In genomic region chr14:22695448-22695847, GRCm38 (mm10) we compare ENCODE assay signal across 12 mouse cellular contexts.
DNase-seq lines count a peak whose midpoint lies in the region; ATAC-seq and TF ChIP-seq lines count a peak whose summit lies in the region.
"Had no signal": no experiment of that assay in that cellular context is flagged by ENCODE, and none has a peak within 500 bp of the region (broad histone marks: within the 10 kb centered on the region; RNA-seq: fewer than 3 reads in every experiment).

No protein-coding gene starts in this region.

- no peak for DNase-seq in forebrain, embryonic 11.5 days (ENCODE audit: low spot score)
- peak; percentile 39 to 44 for DNase-seq in kidney, postnatal 25 days
- DNase-seq in kidney, adult 8-10 months = no peak
- DNase-seq in MEL (ENCODE audit: low read depth, low spot score) = peak; percentile 87
- peak; percentile 86 for DNase-seq in heart, postnatal 0 days (ENCODE audit: low spot score)
- no peak for DNase-seq in thymus, postnatal 10 days (ENCODE audit: low spot score in 2 of 2)
- DNase-seq: cerebellum, adult 11-12 months; thymus, adult 18-20 months had no signal

- TF ChIP-seq EP300 in MEL (IDR thresholded peaks at IDR 0.05; ENCODE audit: low read depth in 1 of 2, low read length in 2 of 2) = peak; percentile 32 to 58; a peak in 2 of 4 replicates
- no peak for TF ChIP-seq EP300 in heart, postnatal 0 days (IDR thresholded peaks at IDR 0.05; ENCODE audit: low read depth)

- no peak for TF ChIP-seq CTCF in MEL (IDR thresholded peaks at IDR 0.05 in 2 of 3, conservative IDR thresholded peaks at IDR 0.05 in 1 of 3; ENCODE audit: control insufficient read depth in 1 of 3, insufficient read depth in 1 of 3, low read depth in 2 of 3, low read length in 3 of 3, poor library complexity in 1 of 3, severe bottlenecking in 1 of 3)
- no peak for TF ChIP-seq CTCF in heart, postnatal 0 days (IDR thresholded peaks at IDR 0.05; ENCODE audit: low read depth)

- TF ChIP-seq POLR2A in MEL (IDR thresholded peaks at IDR 0.05; ENCODE audit: control insufficient read depth in 1 of 2, insufficient read depth in 1 of 2, low read depth in 1 of 2, low read length in 2 of 2, poor library complexity in 1 of 2) = no peak

- WGBS in forebrain, embryonic 13.5 days = 41% methylated on average over 6 of the region's 6 CpGs
- 72% methylated on average over 6 of the region's 6 CpGs for WGBS in forebrain, embryonic 11.5 days
- 12% methylated on average over 6 of the region's 6 CpGs for WGBS in heart, postnatal 0 days

- no peak for TF ChIP-seq RAD21 in MEL (IDR thresholded peaks at IDR 0.05; ENCODE audit: low read depth, low read length)

- no peaks in the 10 kb centered on the region for H3K9me3 ChIP-seq in forebrain, embryonic 13.5 days (replicated peaks)
- no peaks in the 10 kb centered on the region for H3K9me3 ChIP-seq in forebrain, embryonic 11.5 days (ENCODE audit: control insufficient read depth, low read length)
- no peaks in the 10 kb centered on the region for H3K9me3 ChIP-seq in MEL (replicated peaks; ENCODE audit: insufficient read depth, low read length)
- no peaks in the 10 kb centered on the region for H3K9me3 ChIP-seq in heart, postnatal 0 days (replicated peaks; ENCODE audit: control insufficient read depth, low read length)

- H3K79me2 ChIP-seq in MEL (ENCODE audit: control insufficient read depth, insufficient read depth, low read length, poor library complexity) = no peaks in the 10 kb centered on the region

- no peak overlapping the region for H3K4me2 ChIP-seq in forebrain, embryonic 13.5 days
- no peak overlapping the region for H3K4me2 ChIP-seq in forebrain, embryonic 11.5 days (ENCODE audit: low read depth, low read length, severe bottlenecking)
- H3K4me2 ChIP-seq in heart, postnatal 0 days (ENCODE audit: low read depth, low read length) = no peak overlapping the region

- peak; percentile 19; the same call in 1 of the 2 replicates for ATAC-seq in forebrain, embryonic 13.5 days
- no peak for ATAC-seq in forebrain, embryonic 11.5 days (replicated peaks; ENCODE audit: low FRiP score)
- peak; percentile 88 for ATAC-seq in heart, postnatal 0 days (ENCODE audit: insufficient read depth, low read depth)
- ATAC-seq in erythroid progenitor cell, adult 5-6 weeks (replicated peaks; ENCODE audit: low FRiP score, poor library complexity, severe bottlenecking) = no peak
- ATAC-seq: activated CD4-positive, CD25-positive, alpha-beta regulatory T cell, adult 4 months; CD4-positive, CD25-positive, alpha-beta regulatory T cell, adult 4 months had no signal

- H3K27ac ChIP-seq in forebrain, embryonic 13.5 days = no peak overlapping the region
- no peak overlapping the region for H3K27ac ChIP-seq in forebrain, embryonic 11.5 days (ENCODE audit: low read depth, low read length)
- H3K27ac ChIP-seq in MEL (ENCODE audit: control insufficient read depth, low read depth, low read length) = no peak overlapping the region
- H3K27ac ChIP-seq in heart, postnatal 0 days (ENCODE audit: low read depth) = 0 out of 2 replicates have a peak overlapping the region, but pooled peaks have one; percentile 4

- peaks cover 45% of the 10 kb centered on the region for H3K27me3 ChIP-seq in forebrain, embryonic 13.5 days
- peaks cover 2% of the 10 kb centered on the region; the same call in 1 of the 2 replicates for H3K27me3 ChIP-seq in forebrain, embryonic 11.5 days (ENCODE audit: control insufficient read depth, insufficient read depth, low read length)
- H3K27me3 ChIP-seq in MEL (ENCODE audit: control insufficient read depth in 1 of 2, insufficient read depth in 2 of 2, low read length in 2 of 2) = no peaks in the 10 kb centered on the region
- H3K27me3 ChIP-seq in heart, postnatal 0 days (ENCODE audit: control insufficient read depth, insufficient read depth, low read length) = 0 out of 2 replicates have a peak, but pooled peaks cover 8% of the 10 kb centered on the region

- H3K4me1 ChIP-seq in forebrain, embryonic 13.5 days = peaks cover 11% of the 10 kb centered on the region
- no peaks in the 10 kb centered on the region for H3K4me1 ChIP-seq in forebrain, embryonic 11.5 days (replicated peaks; ENCODE audit: control insufficient read depth, insufficient read depth, low read length)
- peaks cover 0 to 9% of the 10 kb centered on the region in 2 experiments; a peak in 3 of 4 replicates for H3K4me1 ChIP-seq in MEL (ENCODE audit: control insufficient read depth in 1 of 2, insufficient read depth in 2 of 2, low read length in 2 of 2)
- H3K4me1 ChIP-seq in heart, postnatal 0 days (ENCODE audit: control insufficient read depth, insufficient read depth) = peaks cover 6% of the 10 kb centered on the region

- no peak overlapping the region for H3K4me3 ChIP-seq in forebrain, embryonic 13.5 days
- H3K4me3 ChIP-seq in forebrain, embryonic 11.5 days (ENCODE audit: low read depth, low read length) = no peak overlapping the region
- H3K4me3 ChIP-seq in MEL (ENCODE audit: control insufficient read depth in 1 of 2, insufficient read depth in 1 of 2, low read depth in 2 of 2, low read length in 2 of 2) = no peak overlapping the region
- H3K4me3 ChIP-seq in heart, postnatal 0 days (ENCODE audit: low read depth, low read length) = no peak overlapping the region

- no peaks in the 10 kb centered on the region for H3K36me3 ChIP-seq in forebrain, embryonic 13.5 days (ENCODE audit: poor library complexity, severe bottlenecking)
- H3K36me3 ChIP-seq in forebrain, embryonic 11.5 days (ENCODE audit: control insufficient read depth, insufficient read depth, low read length) = no peaks in the 10 kb centered on the region
- H3K36me3 ChIP-seq in MEL (ENCODE audit: control insufficient read depth in 1 of 2, insufficient read depth in 2 of 2, low read length in 2 of 2) = no peaks in the 10 kb centered on the region; a peak in 2 of 4 replicates
- no peaks in the 10 kb centered on the region for H3K36me3 ChIP-seq in heart, postnatal 0 days (replicated peaks; ENCODE audit: control insufficient read depth, insufficient read depth, low read length)

- H3K9ac ChIP-seq in forebrain, embryonic 13.5 days = no peak overlapping the region
- H3K9ac ChIP-seq in forebrain, embryonic 11.5 days (ENCODE audit: low read length) = no peak overlapping the region
- no peak overlapping the region for H3K9ac ChIP-seq in MEL (ENCODE audit: control insufficient read depth, low read depth, low read length, poor library complexity, severe bottlenecking)
- no peak overlapping the region for H3K9ac ChIP-seq in heart, postnatal 0 days (replicated peaks; ENCODE audit: low read depth, low read length)

TF ChIP-seq in MEL, 35 proteins besides CTCF, POLR2A, EP300 and RAD21:
- TF ChIP-seq ZMIZ1 (IDR thresholded peaks at IDR 0.05; ENCODE audit: low read depth, low read length) (no peak), TCF12 (IDR thresholded peaks at IDR 0.05; ENCODE audit: low read depth, low read length) (no peak; the same call in 1 of the 2 replicates), USF2 (IDR thresholded peaks at IDR 0.05; ENCODE audit: borderline replicate concordance in 1 of 2, insufficient read depth in 1 of 2, low read depth in 1 of 2, low read length in 2 of 2) (no peak), SIN3A (IDR thresholded peaks at IDR 0.05; ENCODE audit: low read length) (0 out of 2 replicates have a peak, but pooled peaks have one; percentile 21), POLR2AphosphoS5 (IDR thresholded peaks at IDR 0.05; ENCODE audit: borderline replicate concordance, low read depth, low read length) (no peak), NELFE (IDR thresholded peaks at IDR 0.05; ENCODE audit: low read depth, low read length) (no peak), GABPA (IDR thresholded peaks at IDR 0.05; ENCODE audit: low read depth, low read length) (no peak), MAZ (IDR thresholded peaks at IDR 0.05; ENCODE audit: low read depth, low read length) (no peak), GATA1 (IDR thresholded peaks at IDR 0.05; ENCODE audit: low read depth, low read length) (peak; percentile 52), SMC3 (IDR thresholded peaks at IDR 0.05; ENCODE audit: low read depth, low read length) (no peak), MEF2A (IDR thresholded peaks at IDR 0.05; ENCODE audit: extremely low read depth, insufficient replicate concordance, low read depth, low read length, poor library complexity, severe bottlenecking) (no peak), MAX (IDR thresholded peaks at IDR 0.05; ENCODE audit: low read length) (no peak), HCFC1 (IDR thresholded peaks at IDR 0.05; ENCODE audit: low read depth, low read length) (no peak), TAL1 (IDR thresholded peaks at IDR 0.05; ENCODE audit: low read length) (no peak), E2F4 (IDR thresholded peaks at IDR 0.05; ENCODE audit: borderline replicate concordance, low read depth, low read length) (no peak), USF1 (IDR thresholded peaks at IDR 0.05; ENCODE audit: low read depth, low read length) (no peak), CHD1 (IDR thresholded peaks at IDR 0.05; ENCODE audit: low read depth, low read length) (no peak), MAFK (IDR thresholded peaks at IDR 0.05; ENCODE audit: borderline replicate concordance, low read depth, low read length) (no peak), TBP (IDR thresholded peaks at IDR 0.05; ENCODE audit: low read depth, low read length) (no peak), MYB (IDR thresholded peaks at IDR 0.05; ENCODE audit: low read depth, low read length) (no peak), ZC3H11A (IDR thresholded peaks at IDR 0.05; ENCODE audit: low read depth, low read length) (no peak), MYC (IDR thresholded peaks at IDR 0.05; ENCODE audit: low read depth, low read length) (no peak), ZKSCAN1 (IDR thresholded peaks at IDR 0.05; ENCODE audit: low read depth, low read length) (no peak), ETS1 (IDR thresholded peaks at IDR 0.05; ENCODE audit: low read depth, low read length) (peak; percentile 48; the same call in 1 of the 2 replicates)
TF ChIP-seq in MEL: peak in this region for 3.

Comparison
In these comparisons a context has a peak if more than half of its experiments do, and no peak if none do; other contexts are left out.
1. ATAC-seq: peak in forebrain, embryonic 13.5 days (single experiment) and heart, postnatal 0 days (single experiment); none in forebrain, embryonic 11.5 days (single experiment) and erythroid progenitor cell, adult 5-6 weeks (single experiment).
2. DNase-seq: peak in kidney, postnatal 25 days (2 of 2), MEL (single experiment) and heart, postnatal 0 days (single experiment); none in forebrain, embryonic 11.5 days (single experiment), kidney, adult 8-10 months (0 of 2) and thymus, postnatal 10 days (0 of 2).